Mouse (Mus musculus) kidney, postnatal 36 days (tissue): ENCODE data around the gene Nasp.
"Not testable (repeated sequence)": the region's sequence is repeated elsewhere in the genome, so short reads cannot be mapped to it uniquely, and the experiment has no call there.

Experiments
- DNase-seq, 2 experiments: peaks; one replicate each; pipeline ENCODE4 v3.0.0; 2021 to 2022; ENCODE audit warnings: mixed read lengths in 2 of 2

Gene Nasp

GRCm38 (mm10) chr4:116627722-116628662, at the start of gene Nasp:
Nasp (minus strand) TSS chr4:116627941.
- peak; percentile 83 to 90 for DNase-seq

- no peak for DNase-seq
These were observed 48.3 kb upstream of the Nasp start for GRCm38 (mm10) chr4:116676027-116676426.

- DNase-seq: not testable (repeated sequence)
These were observed 47.0 kb upstream of the Nasp start for GRCm38 (mm10) chr4:116674761-116675160.

DNA sequence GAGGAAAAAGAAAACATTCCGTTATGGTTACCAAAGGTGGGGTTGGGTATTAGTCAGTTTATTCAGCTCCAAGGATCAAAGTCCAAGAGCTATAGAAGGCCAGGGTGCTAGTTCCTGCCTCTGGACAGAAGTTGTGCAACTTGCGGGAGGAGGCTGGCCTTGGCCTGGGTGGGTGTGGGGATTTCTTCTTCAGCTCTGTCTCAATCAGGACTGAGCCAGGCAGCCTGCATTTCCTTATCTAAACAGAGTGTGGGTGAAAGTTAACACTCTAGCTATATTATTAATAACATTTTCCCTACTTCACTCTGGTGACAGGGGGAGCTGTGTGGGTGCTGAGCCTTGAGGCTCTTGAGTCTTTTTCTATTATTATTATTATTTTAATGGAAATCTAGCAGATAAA, 45.0 kb upstream of the Nasp start:
- peak; percentile 42 to 72 for DNase-seq

- DNase-seq: peak; percentile 59 to 65
These were observed 41.5 kb upstream of the Nasp start for GRCm38 (mm10) chr4:116669291-116669690.

- peak in 1 of 2 experiments; percentile 62 for DNase-seq
These were observed 40.4 kb upstream of the Nasp start for GRCm38 (mm10) chr4:116668145-116668544.

DNA sequence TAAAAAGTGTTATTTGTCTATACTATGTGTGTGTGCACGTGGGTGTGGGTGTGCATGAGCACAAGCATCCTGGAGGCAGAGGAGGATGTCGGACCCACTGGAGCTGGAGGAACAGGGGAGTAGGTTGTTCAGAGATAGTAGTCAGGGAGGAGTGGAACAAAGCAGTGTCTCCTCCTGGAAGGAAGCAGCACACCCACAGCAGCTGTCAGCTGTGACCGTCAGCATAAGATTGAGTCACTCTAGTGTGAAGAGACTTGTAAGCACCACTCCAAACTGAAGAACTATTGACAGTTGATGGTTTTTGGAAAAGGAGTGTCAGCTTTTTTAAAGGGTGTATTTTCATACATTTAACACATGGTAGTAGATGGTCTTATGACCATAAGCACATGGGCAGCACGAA, 38.9 kb upstream of the Nasp start:
- DNase-seq: no peak

- no peak for DNase-seq
These were observed 34.3 kb upstream of the Nasp start for GRCm38 (mm10) chr4:116661998-116662397.

DNA sequence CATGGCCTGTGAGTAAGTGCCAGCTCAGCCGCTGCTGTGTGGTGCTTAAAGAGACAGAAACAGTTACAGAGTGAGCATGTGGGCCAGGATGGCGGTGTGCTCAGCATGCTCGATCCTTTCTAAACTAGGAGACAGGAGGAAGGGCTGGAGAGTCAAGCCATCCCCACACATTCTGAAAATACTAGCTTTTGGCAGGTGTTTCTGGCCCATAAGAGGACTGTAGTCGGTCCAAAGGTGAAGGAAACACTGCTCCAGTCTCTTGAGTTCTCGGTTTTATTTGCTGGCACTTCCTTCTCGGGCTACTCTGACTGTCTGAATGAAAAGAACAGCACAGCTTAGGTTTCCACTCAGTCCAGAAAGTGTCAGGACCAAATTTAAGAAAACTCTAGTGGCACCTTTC, 33.1 kb upstream of the Nasp start:
- peak; percentile 46 to 68 for DNase-seq

DNA sequence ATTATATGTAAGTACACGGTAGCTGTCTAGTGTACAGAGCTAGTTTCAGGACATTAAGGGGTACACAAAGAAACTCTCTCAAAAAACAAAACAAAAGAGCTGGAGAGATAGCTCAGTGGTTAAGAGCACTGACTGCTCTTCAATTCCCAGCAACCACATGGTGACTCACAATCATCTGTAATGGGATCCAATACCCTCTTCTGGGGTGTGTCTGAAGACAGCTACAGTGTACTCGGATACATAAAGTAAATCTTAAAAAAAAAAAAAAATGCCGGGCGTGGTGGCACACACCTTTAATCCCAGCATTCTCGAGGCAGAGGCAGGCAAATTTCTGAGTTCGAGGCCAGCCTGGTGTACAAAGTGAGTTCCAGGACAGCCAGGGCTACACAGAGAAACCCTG, 32.2 kb upstream of the Nasp start:
- DNase-seq: not testable (repeated sequence)

- DNase-seq: peak; percentile 74 to 92
These were observed 31.7 kb upstream of the Nasp start for GRCm38 (mm10) chr4:116659474-116659873.

DNA sequence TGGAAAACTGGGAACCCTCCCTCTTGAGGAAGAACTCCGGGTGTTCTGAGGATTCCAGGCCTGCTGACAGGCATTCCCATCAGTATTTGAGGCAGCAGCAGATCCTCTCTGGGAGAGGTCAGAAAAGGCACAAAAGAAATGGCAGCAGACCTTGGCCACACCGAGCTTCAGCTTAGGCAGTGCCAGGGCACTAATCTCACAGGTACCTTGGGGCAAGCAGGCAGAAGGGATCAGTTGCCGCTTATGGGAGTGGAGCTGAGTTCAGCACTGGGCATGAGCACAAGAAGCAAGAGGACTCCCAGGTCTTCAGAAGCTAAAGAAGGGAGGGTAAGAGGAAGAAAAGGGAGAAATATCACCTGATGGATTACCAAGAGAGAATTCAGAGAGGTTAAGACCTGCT, 30.2 kb upstream of the Nasp start:
- peak; percentile 20 to 42 for DNase-seq

GRCm38 (mm10) chr4:116655658-116656057, 27.9 kb upstream of the Nasp start:
- no peak for DNase-seq

- DNase-seq: peak; percentile 54 to 83
These were observed 27.4 kb upstream of the Nasp start for GRCm38 (mm10) chr4:116655100-116655499.

DNA sequence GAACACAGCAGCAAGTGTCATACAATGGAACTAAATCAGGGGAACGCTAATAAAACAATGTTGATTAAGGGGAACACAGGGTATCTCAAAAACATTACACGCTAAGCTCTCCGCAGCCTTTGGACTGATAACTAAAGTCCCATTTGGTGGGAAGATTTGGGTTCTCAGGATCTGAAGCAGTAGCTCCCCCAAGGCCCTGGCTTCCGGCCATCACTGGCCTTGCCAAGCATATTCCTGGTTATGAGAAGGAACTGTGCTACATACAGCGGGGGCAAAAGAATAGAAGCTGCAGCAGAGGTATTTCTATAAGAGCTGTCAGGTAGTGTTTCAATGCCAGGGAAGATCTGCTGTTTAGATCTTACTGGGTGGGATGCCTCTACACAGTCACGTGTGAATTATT, 25.5 kb upstream of the Nasp start:
- peak; percentile 74 to 86 for DNase-seq

GRCm38 (mm10) chr4:116651797-116652135, 24.0 kb upstream of the Nasp start:
- no peak for DNase-seq

- DNase-seq: peak; percentile 95
These were observed 23.4 kb upstream of the Nasp start, which contains the start of gene Akr1a1 for GRCm38 (mm10) chr4:116650924-116651796. Akr1a1 (minus strand) TSS chr4:116651680.

DNA sequence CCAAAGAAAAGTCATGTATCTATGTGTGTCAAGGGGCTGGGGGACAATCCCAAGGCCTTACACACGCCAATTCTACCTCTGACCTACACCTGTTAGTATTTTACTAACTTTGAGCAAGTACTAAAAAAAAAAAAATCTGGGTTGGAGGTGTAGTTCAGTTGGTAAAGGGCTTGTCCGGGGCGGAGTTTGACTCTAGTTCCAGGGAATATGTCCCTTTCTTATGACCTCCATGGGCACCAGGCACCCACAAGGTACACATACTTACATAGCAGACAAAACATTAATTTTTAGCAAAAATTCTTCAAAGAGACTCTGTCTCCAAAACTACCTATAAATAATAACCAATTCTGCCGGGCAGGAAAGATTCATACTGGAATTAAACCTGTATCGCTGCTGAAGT, 22.6 kb upstream of the Nasp start:
- peak; percentile 39 to 42 for DNase-seq

DNA sequence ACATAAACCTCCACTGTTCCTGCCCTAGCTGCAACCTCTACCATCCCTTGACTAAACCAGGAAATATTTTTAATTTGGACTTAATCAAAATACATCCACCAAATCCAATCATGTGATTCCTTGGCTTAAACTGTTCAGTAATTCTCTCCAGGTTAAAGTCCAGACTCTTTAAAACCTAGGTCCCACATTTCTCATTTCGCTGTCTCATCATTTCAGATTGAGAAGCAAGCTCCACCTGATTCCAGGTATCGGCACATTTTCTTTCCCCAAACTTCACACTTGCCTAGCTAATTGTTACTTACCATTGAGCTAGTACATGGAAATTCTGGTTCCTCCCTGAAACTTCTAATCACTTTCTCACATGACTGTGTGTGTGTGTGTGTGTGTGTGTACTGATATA, 21.7 kb upstream of the Nasp start:
- DNase-seq: peak; percentile 25 to 62

GRCm38 (mm10) chr4:116645624-116646023, 17.9 kb upstream of the Nasp start:
- DNase-seq: no peak

DNA sequence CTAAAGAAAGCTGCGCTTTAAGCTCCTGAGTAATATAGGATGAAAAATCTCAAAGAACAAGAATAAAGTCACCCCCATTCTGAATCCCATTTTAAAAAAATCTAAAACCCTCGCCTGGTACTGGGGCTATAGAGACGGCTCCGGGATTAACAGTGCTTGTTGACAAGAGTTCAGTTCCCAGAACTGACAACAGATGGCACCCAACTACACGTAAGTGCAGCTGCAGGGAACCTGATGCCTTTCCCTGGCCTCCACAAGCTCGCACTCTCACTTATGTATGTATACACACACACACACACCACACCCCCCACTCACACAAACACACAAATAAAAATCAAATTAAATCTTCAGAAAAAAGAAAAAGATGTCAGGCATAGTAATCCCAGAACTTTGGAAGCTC, 16.6 kb upstream of the Nasp start:
- DNase-seq: peak; percentile 45 to 71

GRCm38 (mm10) chr4:116642071-116642470, 14.3 kb upstream of the Nasp start:
- DNase-seq: no peak

GRCm38 (mm10) chr4:116638821-116639220, 11.1 kb upstream of the Nasp start:
- DNase-seq: no peak

DNA sequence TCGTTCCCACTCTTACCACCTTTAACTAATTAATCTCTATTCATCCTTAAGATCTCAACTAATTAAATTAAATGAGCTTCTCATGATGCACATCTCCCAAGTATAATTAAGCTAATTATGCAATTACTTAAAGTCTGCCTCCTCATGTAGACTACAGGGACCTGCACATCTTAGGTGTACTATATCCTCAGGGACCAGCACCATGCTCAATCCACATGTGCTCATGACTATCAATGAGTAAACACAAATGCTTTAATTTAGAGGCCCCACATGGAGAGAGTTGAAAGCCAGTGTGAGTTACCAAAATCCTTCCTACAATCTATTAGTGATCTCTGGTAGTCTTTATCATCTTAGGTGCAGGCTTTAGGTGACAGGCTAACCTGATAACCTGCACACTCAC, 7.5 kb upstream of the Nasp start:
- DNase-seq: no peak
